Mouse (Mus musculus): ENCODE results near the gene Rps6.

The Rps6 gene

DNA sequence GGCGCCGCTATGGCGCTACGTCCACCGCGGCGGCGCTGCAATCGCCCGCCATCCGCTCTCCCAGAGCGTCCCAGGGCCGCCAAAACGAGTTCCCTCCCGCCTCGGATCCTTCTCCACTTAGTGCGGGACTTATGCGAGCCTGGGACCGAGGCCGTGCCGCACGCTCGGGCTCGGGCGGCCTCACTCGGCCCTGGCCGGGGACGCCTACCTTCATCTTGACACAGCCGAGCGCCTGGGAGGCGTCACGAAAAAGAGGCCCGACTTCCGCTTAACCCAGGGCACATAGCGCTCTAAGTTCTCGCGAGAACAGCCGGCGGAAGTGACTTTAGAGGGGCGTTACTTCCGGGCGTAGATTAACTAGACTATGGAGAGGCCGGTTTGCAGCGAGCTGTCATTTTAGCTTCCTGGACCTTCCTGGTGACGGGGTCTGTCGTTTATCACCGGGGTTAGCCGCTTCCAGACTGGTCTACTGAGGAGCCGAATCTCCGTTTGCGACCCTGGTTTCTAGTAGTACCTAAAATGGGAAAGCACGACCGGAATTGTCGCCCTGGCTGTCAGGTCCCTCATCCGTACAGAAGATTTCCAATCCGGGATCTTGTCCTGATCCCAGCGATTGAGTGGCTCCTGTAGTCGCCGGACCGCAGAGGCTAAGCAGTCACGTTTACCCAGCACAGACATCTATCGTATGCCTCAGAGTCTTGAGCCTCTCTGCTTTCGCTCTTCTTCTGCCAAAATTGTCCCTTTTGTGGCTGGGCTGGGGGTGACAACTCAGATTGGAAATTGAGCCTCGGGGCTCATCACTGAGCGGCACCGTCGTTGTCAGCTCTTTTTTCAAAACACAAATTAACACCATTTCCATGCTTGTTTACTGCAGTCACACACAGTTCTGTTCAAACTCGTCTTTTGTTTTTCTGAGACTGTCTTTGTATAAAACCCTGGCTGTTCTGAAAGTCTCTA lies at the start of gene Rps6:
Gene Rps6 (minus strand): TSS at position 300 of the 957 bp plus-strand sequence.
- DNase-seq: peak; percentile 99

- DNase-seq: no peak
Observed at GRCm38 (mm10) chr4:86905869-86906268, 48.7 kb upstream of the Rps6 start.

DNA sequence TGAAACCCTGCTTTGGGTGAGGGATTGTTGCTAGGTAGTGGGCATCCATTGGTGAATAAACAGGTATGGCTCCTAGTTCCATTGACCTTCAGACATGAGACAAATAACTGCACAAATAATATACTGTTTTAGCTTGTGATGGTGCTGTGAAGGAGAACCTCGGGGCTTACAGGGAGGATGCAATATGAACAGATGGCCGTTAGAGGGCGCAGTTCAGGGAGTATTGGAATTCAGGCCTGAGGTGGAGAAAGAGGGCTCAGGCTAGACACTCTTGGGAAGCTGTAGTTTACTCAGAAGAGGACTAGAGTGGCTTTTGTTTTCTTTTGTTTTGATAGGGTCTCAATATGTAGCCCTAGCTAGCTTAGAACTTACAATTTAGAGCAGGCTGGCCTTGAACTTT lies 47.8 kb upstream of the Rps6 start:
- DNase-seq: no peak

DNA sequence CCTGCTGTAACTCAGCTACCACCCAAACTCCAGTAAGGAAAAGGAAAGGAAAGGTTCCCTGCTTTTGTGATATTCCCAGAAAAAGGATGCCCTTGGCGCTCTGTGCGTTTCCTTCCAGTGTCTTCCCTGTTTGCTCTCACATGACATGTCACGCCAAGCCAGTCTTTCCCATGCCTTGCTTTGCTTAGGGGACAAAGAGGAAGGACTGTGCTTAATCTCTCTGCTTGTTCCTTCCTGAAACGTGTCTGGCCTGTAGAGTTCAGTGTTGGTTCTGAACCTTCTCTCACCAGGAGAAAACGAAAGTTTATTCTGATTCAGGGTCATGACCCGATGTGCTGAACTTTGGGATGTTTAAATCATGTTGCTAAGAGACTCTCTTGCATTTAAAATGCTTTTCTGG lies 45.1 kb upstream of the Rps6 start:
- peak; percentile 81 for DNase-seq

- peak; percentile 85 for DNase-seq
Observed at GRCm38 (mm10) chr4:86898791-86899474, 41.7 kb upstream of the Rps6 start.

- DNase-seq: peak; percentile 71
Observed at GRCm38 (mm10) chr4:86897411-86897810, 40.2 kb upstream of the Rps6 start.

GRCm38 (mm10) chr4:86887879-86888278 lies 30.7 kb upstream of the Rps6 start:
- DNase-seq: peak; percentile 42

DNA sequence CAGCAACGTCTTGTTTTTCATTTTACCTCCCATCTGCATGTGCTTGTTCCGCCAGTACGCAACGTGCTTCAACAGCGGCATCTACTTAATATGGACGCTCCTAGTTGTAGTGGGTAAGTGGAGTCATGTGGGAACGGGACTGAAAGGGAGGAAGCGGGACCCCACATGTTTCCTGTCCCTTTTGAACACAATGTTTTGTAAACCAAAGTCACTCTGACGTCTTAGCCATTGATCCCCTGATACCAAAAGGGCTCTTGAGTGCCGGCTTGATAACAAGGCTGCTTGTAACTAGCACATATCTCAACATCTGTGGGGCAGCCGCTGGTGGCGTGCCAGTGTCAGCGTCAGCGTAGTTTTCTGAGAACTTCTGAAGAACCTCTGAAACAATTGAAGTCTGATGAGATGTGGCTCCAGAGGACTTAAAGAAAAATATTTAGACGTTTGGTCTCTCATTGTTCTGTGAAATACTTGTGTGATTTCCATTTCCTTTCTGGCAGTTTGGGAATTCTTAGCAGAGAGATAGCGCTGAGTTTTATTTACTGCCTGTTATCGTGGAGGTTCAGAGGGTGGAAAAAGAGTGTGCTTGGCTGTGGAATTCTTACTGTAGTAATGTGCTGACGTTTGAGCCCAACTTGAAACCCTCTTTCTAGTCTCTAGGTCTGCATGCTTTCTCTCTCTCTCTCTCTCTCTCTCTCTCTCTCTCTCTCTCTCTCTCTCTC lies 29.1 kb upstream of the Rps6 start:
- peak; percentile 95 for DNase-seq

- DNase-seq: peak; percentile 44
Observed at GRCm38 (mm10) chr4:86885790-86886159, 28.6 kb upstream of the Rps6 start.

GRCm38 (mm10) chr4:86884945-86885344 lies 27.7 kb upstream of the Rps6 start:
- peak; percentile 76 for DNase-seq

DNA sequence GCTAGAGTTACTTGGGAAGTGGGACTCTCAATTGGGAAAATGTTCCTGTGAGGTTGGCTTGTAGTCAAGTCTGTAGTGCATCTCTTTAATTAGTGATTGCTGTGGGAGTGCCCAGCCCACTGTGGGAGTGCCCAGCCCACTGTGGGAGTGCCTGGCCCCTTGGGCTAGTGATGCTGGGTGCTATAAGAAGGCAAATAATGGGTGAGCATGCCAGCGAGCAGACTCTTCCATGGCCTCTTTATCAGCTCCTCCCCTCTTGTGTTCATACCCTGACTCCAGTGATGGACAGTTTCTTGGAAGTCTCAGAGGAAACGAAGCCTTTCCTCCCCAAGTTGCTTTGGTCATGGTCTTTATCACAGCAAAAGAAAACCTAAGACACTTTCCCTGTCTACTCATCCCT lies 25.2 kb upstream of the Rps6 start:
- DNase-seq: peak; percentile 58

- no peak for DNase-seq
Observed at GRCm38 (mm10) chr4:86881178-86881577, 24.0 kb upstream of the Rps6 start.

GRCm38 (mm10) chr4:86879477-86879876 lies 22.3 kb upstream of the Rps6 start:
- no peak for DNase-seq

DNA sequence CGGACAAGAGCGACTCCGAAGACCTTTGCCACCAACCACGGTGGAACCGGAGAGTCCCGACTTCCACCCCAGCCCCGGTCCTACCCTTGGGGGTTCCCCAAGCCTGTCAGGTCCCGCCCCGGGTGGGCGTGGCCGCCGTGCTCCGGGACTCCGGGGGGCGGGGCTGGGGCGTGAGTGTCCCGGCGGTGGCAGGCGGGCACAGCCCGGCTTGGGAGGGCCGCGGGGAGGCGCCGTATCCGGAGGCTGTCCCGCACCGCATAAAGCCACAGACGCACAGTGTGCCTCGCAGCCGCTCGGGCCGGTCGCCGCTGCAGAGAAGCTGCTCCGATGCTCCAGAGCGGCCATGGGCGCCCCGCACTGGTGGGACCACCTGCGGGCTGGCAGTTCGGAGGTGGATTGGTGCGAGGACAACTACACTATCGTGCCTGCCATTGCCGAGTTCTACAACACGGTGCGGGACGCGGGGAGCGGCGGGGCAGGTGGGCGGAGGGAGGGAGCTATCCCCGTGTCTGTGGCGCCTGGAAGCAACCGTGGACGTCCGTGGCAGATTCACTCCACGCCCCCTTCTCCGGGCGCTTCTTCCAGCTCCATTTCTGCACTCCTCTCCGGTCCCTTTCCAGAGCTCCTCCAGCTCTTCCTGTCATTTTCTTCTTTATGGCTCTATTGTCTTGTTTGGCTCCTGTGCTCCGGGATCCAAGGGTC lies 17.1 kb upstream of the Rps6 start, which contains the start of gene Acer2:
Gene Acer2 (plus strand): TSS at position 251 of the 702 bp plus-strand sequence.
- peak; percentile 98 for DNase-seq

DNA sequence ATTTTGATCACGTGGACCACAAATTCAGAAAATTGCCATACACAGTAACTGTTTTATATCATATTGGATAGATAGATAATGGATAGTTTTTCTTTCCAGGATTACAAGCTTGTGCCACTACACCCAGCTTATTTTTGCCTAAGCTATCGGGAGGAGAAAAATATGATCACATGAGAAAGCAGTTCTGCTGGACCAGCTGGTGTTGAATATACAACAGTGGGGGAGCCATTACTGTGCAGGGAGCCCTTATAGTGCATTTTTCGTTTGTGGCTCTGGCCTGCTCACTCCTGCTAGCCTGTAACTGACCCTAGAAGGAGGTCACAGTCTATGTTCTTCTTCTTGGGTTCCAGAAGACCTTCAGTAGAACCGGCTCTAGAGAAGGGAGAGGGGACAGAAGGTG lies 15.9 kb upstream of the Rps6 start:
- DNase-seq: no peak

DNA sequence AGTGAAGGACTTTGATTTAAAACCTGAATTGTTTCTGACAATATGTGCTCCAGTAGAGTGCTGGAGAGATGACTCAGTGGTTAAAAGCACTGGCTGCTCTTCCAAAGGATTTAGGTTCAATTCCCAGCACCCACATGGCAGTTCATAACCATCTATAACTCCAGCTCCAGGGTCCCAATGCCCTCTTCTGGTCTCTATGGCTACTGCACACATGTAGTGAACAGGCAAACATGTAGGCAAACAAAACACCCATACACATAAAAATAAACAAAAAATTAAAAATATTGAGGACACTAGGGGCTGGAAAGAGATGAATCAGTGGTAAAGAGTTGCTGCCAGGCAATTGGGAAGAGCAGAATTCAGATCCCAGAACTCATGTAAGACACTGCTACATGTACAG lies 14.8 kb upstream of the Rps6 start:
- DNase-seq: no peak

DNA sequence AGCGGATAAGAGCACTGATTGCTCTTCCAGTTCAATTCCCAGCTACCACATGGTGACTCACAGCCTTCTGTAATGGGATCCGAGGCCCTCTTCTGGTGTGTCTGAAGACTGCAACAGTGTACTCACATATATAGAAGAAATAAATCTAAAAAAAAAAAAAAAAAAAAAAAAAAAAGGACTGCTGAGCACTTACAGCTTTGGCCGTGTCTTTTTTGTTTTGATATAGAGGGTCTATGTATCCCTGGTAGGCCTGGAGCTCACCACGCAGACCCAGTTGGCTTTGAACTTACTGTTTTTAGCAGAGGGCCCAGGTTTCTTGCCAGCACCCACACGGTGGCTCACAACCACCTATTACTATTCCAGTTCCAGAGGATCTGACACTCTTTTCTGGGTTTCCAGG lies 6.9 kb upstream of the Rps6 start:
- no peak for DNase-seq

DNA sequence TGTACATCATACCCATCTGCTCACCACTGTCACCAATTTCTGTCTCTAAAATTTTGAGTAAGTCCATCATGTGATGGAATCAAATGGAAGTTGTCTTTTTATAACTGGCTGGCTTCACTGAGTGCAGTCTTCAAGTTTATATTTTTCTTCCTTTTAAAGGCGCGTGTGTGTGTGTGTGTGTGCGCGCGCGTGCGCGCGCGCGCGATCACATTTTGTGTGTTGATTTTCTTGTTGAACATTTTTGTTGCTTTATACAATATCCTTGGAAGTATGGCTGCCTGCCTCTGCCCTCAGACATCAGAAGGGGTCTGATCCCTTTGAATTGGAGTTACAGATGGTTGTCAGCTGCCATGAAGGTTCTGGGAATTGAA lies 843 bp upstream of the Rps6 start:
- no peak for DNase-seq

- DNase-seq: no peak
Observed at GRCm38 (mm10) chr4:86856304-86857112, 704 bp downstream of the Rps6 start.

GRCm38 (mm10) chr4:86852813-86853590 lies 4.2 kb downstream of the Rps6 start:
- DNase-seq: no peak

DNA sequence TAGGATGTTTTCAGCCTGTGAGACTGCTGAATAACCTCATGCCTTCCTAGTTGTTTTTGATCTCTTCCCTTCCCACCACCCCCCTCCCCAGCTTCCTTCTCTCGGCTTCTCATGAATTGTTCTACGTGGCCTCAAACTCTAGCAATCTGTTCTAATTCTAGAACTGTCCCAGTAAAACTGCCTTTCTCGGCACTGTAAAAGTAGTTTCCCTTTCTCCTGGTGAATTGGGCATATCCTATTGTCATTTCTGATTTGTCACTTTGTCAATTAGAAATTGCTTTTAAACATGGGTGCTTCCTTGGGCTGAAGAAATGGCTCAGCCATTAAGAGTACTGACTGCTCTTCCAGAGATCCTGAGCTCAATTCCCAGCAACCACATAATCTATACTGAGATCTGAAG lies 5.2 kb downstream of the Rps6 start:
- no peak for DNase-seq
